Mouse (Mus musculus) MEL-GATA-1-ER (cell line): ENCODE measurements around the gene Oaf.

ENCODE experiments used
- DNase-seq: peaks from one replicate; pipeline ENCODE4 v3.0.0-alpha.2; 2012; ENCODE audit warnings: low read depth; ENCODE audit errors: extremely low read depth

Gene Oaf

DNA sequence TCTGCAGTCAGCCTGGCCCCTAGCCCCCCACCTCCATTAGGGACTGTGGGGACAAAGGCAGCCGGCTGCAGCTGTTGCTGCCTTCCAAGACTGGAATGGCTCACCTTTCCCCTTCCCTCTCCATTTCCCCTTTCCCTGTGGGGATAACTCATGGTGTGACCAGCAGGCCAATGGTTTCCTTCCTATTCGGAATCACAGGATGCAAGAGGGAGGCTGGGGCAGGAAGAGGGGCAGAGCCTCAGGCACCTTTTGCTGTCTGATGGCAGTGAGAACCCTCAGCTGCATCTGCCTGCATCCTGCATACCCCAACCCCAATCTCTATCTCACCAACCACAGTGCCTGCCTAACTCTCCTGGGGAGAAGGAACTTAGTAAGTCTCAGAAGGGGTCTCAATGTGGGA, 14.2 kb downstream of the Oaf start:
- no peak for DNase-seq

DNA sequence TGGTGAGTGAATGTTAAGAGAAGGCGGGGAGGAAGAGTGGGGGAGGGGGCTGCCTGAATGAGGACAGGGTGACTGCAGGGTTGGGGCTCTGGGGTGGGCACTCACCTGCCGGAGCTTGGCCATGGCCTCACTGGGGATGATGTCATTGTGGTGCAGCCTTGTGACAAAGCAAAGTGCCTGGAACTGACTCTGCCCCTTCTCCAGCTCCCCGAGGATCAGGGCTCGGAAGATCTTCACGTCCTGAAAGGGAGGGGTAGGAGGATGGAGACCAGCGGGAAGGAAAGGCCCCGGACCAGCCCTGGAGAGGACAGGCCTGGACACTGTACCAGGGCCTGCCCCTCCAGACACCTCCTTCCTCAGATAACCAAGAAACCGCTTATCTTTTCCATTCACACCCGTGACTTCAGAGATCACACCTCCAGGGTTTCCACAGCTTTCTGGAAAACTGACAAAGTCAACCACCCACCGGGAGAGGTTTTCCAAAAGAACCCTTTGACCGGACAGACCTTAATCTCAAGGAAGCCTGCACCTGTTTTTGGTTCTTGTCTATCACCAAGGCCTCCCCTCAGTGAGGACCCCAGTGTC, 14.8 kb downstream of the Oaf start:
- DNase-seq = no peak

DNA sequence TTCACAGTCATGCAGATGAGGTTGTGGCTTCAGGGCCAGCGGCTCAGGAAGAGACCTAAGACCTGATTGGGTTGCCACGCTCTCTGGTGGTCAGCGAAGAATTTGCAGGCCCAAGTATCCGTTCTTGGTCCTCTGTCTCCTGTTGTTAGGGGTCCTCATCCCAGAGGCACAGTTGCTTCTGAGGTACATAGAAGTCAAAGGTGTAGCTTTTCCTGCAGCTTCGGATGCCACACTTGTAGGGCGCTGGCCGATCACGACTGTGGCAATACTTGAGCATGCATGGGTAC, 17.3 kb downstream of the Oaf start:
- no peak for DNase-seq

GRCm38 (mm10) chr9:43221643-43222428, 17.9 kb downstream of the Oaf start:
- no peak for DNase-seq

DNA sequence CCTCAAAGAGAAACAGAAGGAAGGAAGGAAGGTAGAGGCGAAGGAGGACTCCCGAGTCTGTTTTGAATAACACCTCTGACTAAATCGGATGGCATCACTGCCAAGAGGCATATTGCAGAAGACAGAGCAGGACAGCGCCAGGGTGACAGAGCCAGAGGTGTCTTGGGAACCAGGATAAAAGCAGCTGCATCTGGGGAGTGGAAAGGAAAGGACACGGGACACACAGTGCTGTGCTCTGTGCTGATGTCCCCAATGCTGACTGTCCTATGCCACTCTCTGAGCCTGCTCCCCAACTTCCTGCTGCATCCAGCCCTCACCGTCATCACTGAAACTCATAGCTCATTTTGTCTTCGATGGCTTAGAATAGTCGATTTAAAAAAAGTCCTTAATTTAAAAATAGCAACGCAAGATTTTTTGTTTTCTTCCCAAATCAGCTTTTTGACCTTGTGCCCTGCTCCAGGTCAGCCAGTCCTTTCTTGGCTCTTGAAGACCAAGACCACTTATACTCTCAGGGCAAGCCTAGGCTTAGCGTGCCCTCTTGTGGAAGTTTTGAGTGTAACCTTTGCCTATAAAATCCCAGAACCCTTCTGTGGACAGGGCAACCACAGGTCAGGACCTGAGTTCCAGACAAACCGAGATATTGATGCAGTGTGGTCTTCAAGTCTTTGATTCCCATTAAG, 28.8 kb downstream of the Oaf start:
- no peak for DNase-seq

- no peak for DNase-seq
Observed at GRCm38 (mm10) chr9:43210190-43210682, 29.5 kb downstream of the Oaf start, which contains the start of gene Pou2f3. TSS of gene Pou2f3 (minus strand) at chr9:43210369.

DNA sequence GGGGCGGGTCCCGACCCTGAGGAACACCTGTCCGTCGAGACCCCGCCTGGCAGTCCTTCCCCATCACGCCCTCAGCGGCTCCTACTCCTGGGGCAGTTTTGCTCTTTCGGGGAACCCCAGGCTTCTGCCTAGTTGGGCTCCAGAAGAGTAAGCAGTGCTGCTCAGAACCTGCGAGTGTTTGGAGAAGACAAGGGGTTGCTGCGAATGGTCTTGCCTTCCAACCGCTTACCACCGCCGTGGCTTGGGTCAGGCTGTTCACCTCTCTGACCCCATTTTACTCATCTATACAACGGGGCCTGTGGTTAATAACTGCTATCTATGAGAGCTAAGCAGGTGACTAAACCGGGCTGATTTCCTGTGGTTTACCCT, 33.7 kb downstream of the Oaf start:
- DNase-seq = no peak

- DNase-seq = no peak
Observed at GRCm38 (mm10) chr9:43205343-43206021, 34.2 kb downstream of the Oaf start.

DNA sequence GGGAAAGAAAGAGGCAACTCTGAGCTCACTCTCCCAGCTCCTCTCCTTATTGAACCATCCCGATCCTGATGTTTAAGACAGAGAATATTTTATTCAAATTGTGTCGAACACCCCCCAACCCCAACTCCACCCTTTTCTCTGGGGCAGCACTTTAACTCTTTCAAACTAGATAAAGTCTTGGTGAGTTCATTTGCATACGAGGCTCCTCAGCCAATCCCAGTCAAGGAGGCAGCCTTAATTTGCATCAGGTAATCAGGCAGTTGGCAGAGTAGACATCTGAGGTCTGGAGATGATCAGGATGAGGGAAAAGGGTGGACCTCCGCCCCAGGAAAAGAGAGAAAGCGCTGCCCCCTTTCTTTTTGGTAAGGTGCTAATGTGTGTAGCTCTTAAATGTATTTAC, 39.5 kb downstream of the Oaf start:
- DNase-seq = peak; percentile 23

DNA sequence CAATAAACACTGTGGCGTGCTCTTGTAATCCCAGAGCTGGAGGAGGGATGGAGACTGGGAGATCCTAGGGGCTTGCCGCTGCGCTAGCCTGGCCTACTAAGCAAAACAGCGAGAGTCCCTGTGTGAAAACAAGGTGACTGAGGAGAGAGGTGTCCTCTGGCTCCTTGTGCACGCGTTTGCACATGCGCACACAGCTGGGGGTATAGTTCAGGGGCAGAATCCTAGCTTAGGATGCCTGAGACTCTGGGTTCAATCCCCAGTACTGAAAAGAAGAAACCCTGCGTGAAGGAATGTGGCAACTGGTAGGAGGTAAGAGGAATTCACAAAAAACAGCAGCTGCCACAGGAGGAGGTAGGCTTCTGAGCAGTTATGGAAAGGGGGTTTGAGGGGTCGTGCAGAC, 45.7 kb downstream of the Oaf start:
- no peak for DNase-seq

DNA sequence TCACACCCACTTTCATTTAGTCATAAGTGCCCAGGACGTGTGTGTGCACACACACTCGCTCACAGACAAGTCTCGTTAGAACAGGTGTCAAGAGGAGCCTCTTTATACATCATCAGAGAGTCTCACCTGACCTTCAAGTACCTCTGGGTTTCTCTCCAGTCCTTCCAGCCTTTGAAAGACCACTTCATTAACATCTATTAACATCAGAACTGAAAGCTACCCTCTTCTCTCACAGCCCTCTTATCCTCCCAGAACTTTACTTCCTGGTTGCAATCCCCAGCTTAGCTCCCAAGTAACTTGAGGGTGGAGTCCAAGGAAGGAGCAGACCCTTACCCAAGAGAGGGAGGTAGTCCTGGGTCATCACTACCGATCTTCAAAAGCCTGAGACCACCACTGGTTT, 48.1 kb downstream of the Oaf start:
- DNase-seq = no peak

DNA sequence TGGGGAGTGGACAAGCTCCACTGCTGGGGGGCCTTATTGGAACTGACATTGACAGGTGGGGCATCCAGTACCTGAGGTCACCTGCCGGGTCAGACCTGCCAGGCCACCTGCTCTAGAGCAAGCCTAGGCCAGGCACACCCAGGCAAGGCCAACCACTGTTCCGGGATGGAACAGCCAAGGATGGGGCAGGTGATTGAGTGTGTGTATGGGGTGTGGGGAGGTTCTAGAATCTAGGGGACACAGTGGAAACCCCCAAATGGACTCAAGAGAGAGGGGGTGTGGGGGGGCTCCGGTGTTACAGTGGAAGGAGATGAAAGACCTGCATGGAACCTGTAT, 50.7 kb downstream of the Oaf start:
- DNase-seq = no peak

DNA sequence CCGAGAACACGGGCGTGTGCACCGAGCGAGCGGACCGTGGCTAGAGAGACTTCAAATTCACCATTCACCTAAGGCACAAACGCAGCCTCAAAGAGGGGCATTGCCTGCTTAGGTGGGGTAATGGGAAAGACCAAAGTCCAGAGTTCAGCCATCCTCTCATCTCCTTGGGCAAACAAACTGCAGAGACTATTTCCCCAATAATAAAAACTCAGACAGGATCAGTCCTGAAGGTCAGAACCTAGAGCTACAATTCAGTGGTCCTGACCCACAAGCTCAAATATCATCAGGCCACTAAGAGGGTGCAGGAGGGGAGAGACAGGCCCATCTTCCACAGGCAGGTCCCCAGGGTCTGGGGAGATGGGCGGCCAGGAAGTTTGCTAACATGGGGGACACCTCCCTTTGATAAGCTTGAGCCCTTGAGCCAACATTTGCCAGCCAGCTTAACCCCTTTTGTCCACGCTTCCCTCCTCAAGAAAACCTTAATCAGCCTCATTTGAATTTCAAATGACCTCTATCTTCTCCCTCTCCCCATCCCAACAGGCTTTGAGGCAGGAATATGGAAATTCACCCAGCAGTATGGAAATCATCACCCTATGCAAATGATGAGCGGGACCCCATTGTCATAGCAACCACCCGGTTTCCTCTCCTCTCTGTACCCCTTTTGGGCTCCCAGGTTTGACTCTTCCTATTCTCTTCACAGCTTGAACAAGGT, 51.2 kb downstream of the Oaf start:
- no peak for DNase-seq

DNA sequence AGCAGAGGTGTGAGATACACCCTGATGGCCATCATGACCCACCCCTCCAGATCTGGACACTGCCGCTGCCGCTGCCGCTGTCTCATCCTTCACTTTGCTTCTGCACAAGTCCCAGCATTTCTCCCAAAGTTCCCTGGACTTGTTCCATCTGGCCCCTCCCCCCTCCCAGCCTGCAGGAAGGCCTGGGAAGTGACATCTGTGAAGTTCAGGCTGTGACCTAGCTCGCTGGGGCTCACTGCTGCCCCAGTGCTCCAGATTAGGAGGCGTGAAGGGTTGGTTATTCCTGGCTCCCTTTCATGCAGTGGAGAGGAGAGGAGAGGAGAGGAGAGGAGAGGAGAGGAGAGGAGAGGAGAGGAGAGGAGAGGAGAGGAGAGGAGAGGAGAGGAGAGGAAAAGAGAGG, 60.1 kb downstream of the Oaf start:
- no peak for DNase-seq

DNA sequence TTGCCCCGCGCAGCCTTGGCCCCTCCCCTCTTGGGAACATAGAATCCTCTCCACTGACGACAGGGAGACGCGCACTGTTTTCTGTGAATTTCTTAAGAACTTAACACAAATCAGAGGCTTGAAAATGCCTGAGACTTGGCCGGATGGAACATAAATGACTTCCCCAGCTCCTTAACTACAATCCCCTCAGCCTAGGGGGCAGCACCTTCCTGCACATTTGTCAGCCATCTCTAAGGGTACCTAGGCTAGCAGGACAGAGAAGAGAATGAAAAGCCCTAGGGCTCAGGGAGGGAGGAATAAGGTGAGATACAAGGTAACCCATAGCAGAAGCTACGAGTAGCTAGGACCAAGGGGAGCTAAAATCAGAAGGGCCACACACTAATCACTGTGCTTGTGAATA, 61.5 kb downstream of the Oaf start:
- DNase-seq = no peak
